Mouse (Mus musculus) C2C12 (cell line): ENCODE results near the gene Ctdsp1.

ENCODE experiments used
- CEBPB ChIP-seq: IDR thresholded peaks from one replicate; pipeline ENCODE4 v1.6.1; 2011; ENCODE audit warnings: low read depth, mild to moderate bottlenecking, control low read depth, moderate library complexity
- CTCF ChIP-seq: IDR thresholded peaks from one replicate; pipeline ENCODE4 v1.5.1; 2011; ENCODE audit not compliant: control insufficient read depth, insufficient read depth, insufficient read length
- FOSL1 ChIP-seq: IDR thresholded peaks from one replicate; pipeline ENCODE4 v1.8.0; 2011; ENCODE audit warnings: mild to moderate bottlenecking, low read length; ENCODE audit not compliant: poor library complexity, insufficient read depth, severe bottlenecking
- MAX ChIP-seq: IDR thresholded peaks from one replicate; pipeline ENCODE4 v1.6.1; 2011; ENCODE audit warnings: mild to moderate bottlenecking, control low read depth
- MYOG ChIP-seq: IDR thresholded peaks from one replicate; pipeline ENCODE4 v1.6.1; 2011; ENCODE audit not compliant: control insufficient read depth, insufficient read length; ENCODE audit errors: extremely low read depth
- USF1 ChIP-seq: IDR thresholded peaks from one replicate; pipeline ENCODE4 v1.6.1; 2011; ENCODE audit warnings: low read depth, mild to moderate bottlenecking, control low read depth, moderate library complexity

DNA sequence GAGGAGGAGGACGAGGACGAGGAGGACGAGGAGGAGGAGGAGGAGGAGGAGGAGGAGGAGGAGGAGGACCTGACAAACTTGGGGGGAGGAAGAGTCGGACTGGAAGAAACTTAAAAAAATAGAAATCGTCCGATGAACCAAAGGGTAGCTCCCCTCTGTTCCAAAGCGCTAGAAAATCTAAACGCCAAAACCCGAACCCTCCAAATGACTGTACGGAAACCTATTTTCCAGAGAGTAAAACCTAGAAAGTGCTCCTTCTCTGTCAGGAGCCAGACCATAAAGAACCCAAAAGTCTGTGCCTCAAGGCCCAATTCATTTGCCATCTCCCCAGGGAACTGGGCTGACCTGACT lies 5.0 kb upstream of the Ctdsp1 start:
- TF ChIP-seq CTCF (no peak), MAX (no peak), MYOG (no peak), USF1 (no peak), CEBPB (no peak), FOSL1 (no peak)
